Mouse (Mus musculus) G1E (cell line): Measurements from ENCODE around the gene Kif1b.

Experiments used
- CTCF ChIP-seq: IDR thresholded peaks from 2 replicates; pipeline ENCODE4 v1.5.1; 2012; ENCODE audit warnings: low read depth, low read length, inconsistent platforms, mixed read lengths
- GATA2 ChIP-seq: IDR thresholded peaks from 2 replicates; pipeline ENCODE4 v1.6.1; 2012; ENCODE audit warnings: low read depth, low read length, inconsistent platforms, borderline replicate concordance

GRCm38 (mm10) chr4:149283018-149283417 lies 24.5 kb downstream of the Kif1b start:
- TF ChIP-seq CTCF, result no peak
- no peak for TF ChIP-seq GATA2
